Mouse (Mus musculus): ENCODE results near the gene Dab2ip.

Gene Dab2ip

DNA sequence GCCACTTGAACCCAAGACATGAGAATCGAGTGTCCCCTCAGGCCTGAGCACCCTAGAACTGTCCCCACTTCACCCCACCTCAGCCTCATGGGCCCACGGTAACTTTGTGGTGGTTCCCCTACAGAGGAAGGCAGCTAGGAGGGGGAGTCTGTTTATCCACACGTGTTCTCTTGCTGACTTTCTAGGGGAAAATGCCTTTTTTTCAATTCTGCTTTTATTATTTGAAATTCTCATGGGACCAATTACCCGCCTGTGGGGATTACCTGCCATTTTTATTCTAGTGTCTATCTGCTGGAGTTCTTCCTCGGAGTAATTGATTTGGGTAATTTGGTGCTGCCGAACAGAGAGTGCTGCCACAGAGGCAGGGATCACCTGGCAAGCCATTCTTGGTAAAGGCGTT is 35.8 kb downstream of the Dab2ip start:
- peak in 1 of 2 experiments; percentile 20 for DNase-seq (ENCODE audit: inconsistent age in 2 of 2, low spot score in 1 of 2)

DNA sequence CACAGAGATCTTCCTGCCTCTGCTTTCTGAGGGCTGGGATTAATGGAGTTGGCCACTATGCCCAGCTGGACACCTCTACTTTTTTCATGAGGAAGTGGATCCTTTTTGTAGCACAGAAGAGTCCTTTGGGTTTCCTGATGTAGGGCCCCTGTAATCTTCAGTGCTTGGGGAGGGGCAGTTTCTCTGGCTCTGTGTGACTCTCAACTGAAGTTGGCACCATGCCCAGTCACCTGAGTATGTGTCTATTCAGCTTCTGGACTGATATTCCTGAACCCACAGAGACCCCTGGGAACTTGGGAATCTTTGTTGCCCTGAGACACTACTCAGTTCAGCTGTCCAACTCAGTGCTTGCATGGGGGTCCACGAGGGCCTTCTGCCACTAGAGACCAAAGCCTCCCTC is 37.0 kb downstream of the Dab2ip start:
- DNase-seq (ENCODE audit: inconsistent age in 2 of 2, low spot score in 1 of 2): no peak

GRCm38 (mm10) chr2:35595718-35596117 is 37.7 kb downstream of the Dab2ip start:
- DNase-seq (ENCODE audit: inconsistent age in 2 of 2, low spot score in 1 of 2): no peak

DNA sequence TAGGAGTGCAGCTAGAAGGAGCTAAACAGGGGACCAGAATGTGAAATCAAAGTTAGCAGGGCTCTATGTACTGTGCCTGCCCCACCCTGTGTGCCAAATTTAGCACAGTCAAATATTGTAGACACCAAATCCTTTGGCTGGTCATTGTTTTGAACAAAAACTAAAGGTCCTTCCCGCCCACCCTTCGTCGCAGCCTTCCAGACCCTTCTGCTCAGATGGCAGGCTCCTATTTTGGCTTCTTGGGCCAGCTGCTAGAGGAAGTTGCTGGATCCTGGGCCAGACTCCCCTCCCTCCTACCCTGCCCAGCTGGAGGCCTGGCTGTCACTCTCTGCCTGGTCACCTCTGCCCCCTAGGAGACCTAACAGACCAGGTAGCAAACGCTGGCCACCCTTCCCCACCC is 38.7 kb downstream of the Dab2ip start:
- DNase-seq (ENCODE audit: inconsistent age in 2 of 2, low spot score in 1 of 2): no peak

DNA sequence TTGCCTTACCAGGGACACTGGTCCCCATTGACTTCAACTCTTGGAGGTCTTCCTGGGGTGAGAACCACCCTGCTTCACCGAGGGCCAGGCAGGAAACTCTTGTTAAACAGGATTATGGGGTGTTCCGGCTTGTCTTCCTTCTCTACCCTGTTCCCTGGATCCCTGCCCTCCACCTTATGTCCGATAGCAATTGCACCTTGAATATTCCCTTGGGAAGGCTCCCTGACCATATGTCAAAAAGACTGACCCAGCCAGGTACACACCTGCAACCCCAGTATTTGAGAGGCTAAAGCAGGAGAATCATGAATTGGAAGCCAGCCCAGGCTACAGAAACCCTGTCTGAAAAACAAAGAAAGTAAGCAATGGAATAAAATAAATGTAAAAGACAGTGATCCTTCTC is 40.8 kb downstream of the Dab2ip start:
- DNase-seq (ENCODE audit: inconsistent age in 2 of 2, low spot score in 1 of 2): no peak

- no peak for DNase-seq (ENCODE audit: inconsistent age in 2 of 2, low spot score in 1 of 2)
Measured at GRCm38 (mm10) chr2:35601665-35602064, 43.6 kb downstream of the Dab2ip start.

- no peak for DNase-seq (ENCODE audit: inconsistent age in 2 of 2, low spot score in 1 of 2)
Measured at GRCm38 (mm10) chr2:35607476-35607875, 49.4 kb downstream of the Dab2ip start.

DNA sequence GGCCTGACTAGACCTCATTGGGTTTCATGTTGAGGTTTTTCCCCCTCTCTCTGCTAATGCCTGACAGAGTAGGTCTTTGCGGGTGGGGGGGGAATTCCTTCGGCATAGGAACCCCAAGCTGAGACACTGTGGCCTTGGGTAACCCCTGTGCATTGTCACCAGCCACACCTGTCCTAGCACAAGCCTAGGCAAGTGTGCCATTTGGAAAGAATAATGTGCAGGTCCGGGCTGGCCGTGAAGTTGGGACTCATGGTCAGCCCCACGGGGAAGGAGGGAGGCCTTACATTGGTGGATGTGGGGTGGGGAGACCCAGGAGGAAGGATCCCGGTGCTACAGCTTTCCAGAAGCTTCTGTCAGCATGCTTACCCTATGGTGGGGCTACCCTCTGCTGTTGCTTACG is 50.8 kb downstream of the Dab2ip start:
- no peak for DNase-seq (ENCODE audit: inconsistent age in 2 of 2, low spot score in 1 of 2)

DNA sequence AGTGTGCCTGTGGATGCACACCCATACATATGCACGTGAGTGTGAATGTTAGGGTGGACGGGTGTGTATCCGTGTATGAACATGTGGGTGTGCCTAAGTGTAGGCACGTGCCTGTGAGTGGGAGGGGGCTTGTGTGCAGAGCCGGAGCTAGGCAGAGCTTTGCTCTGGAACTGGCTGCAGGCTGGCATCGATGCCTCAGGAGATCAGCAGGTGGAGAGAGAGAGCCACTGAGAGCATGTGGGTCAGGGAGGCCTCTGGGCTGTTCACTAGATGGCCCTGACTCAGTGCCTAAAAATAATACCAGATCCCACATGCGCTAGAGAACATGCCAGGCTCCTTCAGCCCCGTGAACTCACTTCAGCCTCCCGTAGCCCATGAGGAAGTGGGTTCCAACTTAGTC is 51.3 kb downstream of the Dab2ip start:
- DNase-seq (ENCODE audit: inconsistent age in 2 of 2, low spot score in 1 of 2): peak; percentile 45 to 71

DNA sequence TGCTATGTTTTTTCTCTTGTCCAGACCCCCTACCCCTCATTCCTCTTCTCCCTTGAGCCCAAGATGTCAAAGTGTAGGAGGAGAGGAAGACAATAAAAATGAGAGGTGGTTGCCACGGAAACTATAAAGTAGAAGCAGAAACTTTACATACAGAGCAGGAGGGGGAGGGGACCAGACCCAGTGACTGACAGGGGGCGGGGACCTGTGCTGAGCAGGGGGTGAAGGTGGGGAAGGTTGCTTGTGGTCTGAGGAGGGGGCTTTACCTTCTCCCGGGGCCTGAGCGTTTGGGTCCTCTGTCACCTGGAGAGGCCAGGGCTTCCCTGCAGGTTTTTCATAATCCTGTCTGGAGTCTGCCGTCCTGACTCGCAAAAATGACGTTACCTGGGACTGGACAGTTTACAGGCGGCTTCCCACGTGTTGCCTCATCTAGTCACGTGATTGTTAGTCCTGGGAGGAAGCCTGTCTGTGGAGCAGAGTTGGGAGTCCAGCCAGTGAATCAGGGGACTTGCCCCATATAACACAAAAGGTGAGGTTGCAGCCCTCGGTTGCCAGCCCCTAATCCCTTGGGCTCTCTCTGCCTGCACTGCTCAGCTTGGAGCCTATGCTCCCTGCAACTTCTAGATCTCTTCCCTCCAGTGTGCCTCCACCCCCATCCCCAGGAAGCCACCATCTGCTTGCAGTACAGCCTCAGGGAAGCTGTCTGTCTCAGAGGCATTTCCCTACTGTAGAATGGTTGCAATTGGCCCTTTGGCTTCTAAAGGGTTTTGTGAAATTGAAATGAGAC is 52.3 kb downstream of the Dab2ip start:
- DNase-seq (ENCODE audit: inconsistent age in 2 of 2, low spot score in 1 of 2): no peak

GRCm38 (mm10) chr2:35610976-35611375 is 52.9 kb downstream of the Dab2ip start:
- DNase-seq (ENCODE audit: inconsistent age in 2 of 2, low spot score in 1 of 2): no peak

DNA sequence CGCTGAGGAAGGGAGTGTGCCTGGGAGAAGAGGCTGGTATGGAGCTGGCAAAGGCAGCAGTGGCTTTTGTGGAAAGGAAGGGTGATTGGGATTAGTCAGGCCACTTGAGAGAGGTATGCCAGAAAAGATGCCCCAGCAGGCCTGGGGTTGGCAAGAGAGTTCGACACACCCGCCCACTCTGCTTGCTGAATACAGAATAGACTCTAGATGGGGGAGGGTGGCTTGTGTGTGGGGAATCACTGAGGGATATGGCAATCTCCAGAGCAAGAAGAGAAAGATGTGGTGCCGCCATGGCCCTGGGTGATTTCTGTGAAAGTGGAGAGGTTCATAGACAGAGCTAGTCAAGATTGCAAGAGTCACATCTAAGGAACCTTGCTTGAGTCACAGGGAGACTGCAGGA is 53.6 kb downstream of the Dab2ip start:
- DNase-seq (ENCODE audit: inconsistent age in 2 of 2, low spot score in 1 of 2): no peak

DNA sequence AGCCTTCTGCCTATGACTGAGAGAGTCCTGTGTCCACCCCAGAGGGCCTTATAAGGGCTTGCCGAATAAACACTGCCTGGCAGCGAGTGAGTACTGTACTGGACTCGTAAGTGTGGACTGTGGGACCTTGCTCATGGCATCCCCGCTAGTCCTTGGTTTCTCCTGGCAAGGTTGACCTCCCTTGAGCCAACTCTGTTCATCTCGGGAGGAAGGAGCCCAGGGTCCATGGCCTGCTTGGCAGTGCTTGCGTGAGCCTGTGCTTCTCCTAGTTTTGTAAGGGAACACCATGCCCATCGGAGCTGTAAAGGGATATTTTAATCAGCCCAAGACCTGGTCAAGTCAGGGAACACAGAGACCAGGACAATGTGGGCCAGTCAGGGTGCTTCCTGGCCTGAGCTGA is 54.2 kb downstream of the Dab2ip start:
- no peak for DNase-seq (ENCODE audit: inconsistent age in 2 of 2, low spot score in 1 of 2)

DNA sequence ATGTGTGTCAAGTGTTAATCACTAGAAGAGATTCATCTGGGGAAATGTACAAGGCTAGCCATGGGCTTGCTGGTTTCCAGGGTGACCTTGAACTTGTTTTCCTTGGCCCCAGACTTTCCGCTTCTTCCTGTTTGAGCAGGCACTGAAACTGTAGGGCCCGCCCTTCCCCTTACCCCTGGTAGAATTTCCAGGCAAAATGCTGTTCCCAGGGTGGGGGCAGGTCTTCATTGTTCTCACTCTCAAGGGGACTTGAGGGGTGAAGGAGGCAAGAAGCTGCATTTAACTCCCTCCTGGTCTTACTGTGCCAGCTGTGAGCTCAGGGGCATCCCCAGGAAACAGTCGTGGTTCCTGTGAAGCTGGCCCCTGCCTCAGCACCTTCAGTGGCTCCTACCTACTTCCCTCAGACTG is 55.9 kb downstream of the Dab2ip start:
- DNase-seq (ENCODE audit: inconsistent age in 2 of 2, low spot score in 1 of 2): peak; percentile 53 to 82

- DNase-seq (ENCODE audit: inconsistent age in 2 of 2, low spot score in 1 of 2): no peak
Measured at GRCm38 (mm10) chr2:35614411-35614810, 56.3 kb downstream of the Dab2ip start.

- no peak for DNase-seq (ENCODE audit: inconsistent age in 2 of 2, low spot score in 1 of 2)
Measured at GRCm38 (mm10) chr2:35615366-35615765, 57.3 kb downstream of the Dab2ip start.

DNA sequence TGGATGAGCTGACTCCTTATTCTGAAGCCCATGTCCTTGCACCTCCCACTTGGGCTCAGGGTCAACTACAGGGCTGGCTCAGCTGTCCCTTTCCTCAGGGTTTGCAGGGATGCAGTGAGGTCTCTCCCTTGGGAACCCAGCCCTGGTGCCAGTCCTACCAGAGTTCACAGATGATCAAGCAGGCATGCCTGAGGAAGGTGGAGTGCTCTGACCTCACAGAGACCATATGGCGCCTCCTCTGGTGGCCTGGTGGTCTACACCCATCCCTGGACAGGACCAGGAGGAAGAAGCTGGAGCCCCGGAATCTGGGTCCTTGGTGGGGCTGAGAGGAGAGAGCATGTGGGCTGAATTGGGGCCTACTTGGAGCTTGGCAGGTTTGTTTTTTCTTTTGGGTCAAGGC is 57.9 kb downstream of the Dab2ip start:
- peak in 1 of 2 experiments; percentile 46 for DNase-seq (ENCODE audit: inconsistent age in 2 of 2, low spot score in 1 of 2)

GRCm38 (mm10) chr2:35616891-35617658 is 59.0 kb downstream of the Dab2ip start:
- DNase-seq (ENCODE audit: inconsistent age in 2 of 2, low spot score in 1 of 2): peak in 1 of 2 experiments; percentile 52

DNA sequence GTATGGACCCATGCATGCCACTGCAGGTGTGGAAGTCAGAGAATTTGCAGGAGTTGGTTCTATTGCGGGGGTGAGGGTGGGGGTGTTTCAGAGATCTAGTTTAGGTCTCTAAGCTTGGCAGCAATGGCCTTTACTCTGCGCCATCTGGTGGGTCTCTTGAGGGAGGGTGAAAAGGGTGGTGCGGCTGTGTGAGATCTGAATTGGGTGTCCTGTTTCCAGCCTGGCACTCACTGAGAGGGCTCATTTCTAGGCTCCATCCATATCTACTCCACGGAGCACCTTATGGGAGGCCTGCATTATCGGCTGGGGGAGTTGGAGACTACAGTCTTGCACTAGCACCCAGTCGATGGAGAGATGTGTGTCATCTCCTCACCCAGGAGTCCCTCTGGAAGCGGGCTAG is 60.9 kb downstream of the Dab2ip start:
- no peak for DNase-seq (ENCODE audit: inconsistent age in 2 of 2, low spot score in 1 of 2)

DNA sequence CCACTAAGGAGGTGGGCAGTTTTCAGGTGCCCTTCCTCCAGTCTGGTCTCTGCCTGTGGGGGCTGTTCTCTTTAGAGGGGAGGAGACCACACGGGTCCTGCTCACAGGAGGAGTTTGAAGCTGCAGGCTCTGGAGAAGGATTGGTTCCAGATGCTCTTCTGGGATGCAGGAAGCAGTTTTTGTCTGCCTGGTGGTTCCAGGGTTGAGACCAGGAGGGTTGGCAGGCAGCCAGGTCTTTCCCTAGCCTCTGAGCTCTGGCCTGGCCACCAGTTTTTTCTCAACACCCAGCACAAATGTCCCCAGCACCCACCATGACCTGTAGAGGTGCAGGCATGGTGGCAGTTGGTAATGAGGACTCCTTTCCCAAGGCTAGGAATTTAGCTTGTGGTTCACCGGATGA is 61.5 kb downstream of the Dab2ip start:
- DNase-seq (ENCODE audit: inconsistent age in 2 of 2, low spot score in 1 of 2): no peak

- DNase-seq (ENCODE audit: inconsistent age in 2 of 2, low spot score in 1 of 2): no peak
Measured at GRCm38 (mm10) chr2:35620364-35621224, 62.5 kb downstream of the Dab2ip start.

- DNase-seq (ENCODE audit: inconsistent age in 2 of 2, low spot score in 1 of 2): no peak
Measured at GRCm38 (mm10) chr2:35621225-35621519, 63.1 kb downstream of the Dab2ip start.

All from adrenal gland, adult (tissue).